Mouse (Mus musculus): ENCODE results near the gene Arhgap8.
A peak's percentile ranks its signal among the peaks of the same experiment; 100 is the strongest.
"Not testable (repeated sequence)": the region's sequence is repeated elsewhere in the genome, so short reads cannot be mapped to it uniquely, and the experiment has no call there.

Arhgap8 gene

GRCm38 (mm10) chr15:84697611-84698011 is 22.2 kb upstream of the Arhgap8 start:
- DNase-seq (ENCODE audit: low spot score in 2 of 2), result peak; percentile 41 to 63

- DNase-seq (ENCODE audit: low spot score in 2 of 2), result no peak
Observed at GRCm38 (mm10) chr15:84698189-84698588, 21.7 kb upstream of the Arhgap8 start.

- DNase-seq (ENCODE audit: low spot score in 2 of 2), result peak; percentile 58 to 74
Observed at GRCm38 (mm10) chr15:84700147-84700794, 19.6 kb upstream of the Arhgap8 start.

GRCm38 (mm10) chr15:84701947-84702346 is 17.9 kb upstream of the Arhgap8 start:
- peak in 1 of 2 experiments; percentile 34 for DNase-seq (ENCODE audit: low spot score in 2 of 2)

GRCm38 (mm10) chr15:84702391-84703345 is 17.2 kb upstream of the Arhgap8 start:
- DNase-seq (ENCODE audit: low spot score in 2 of 2), result no peak

GRCm38 (mm10) chr15:84703992-84704391 is 15.9 kb upstream of the Arhgap8 start:
- no peak for DNase-seq (ENCODE audit: low spot score in 2 of 2)

- no peak for DNase-seq (ENCODE audit: low spot score in 2 of 2)
Observed at GRCm38 (mm10) chr15:84705351-84705901, 14.4 kb upstream of the Arhgap8 start.

GRCm38 (mm10) chr15:84706983-84707619 is 12.8 kb upstream of the Arhgap8 start:
- DNase-seq (ENCODE audit: low spot score in 2 of 2), result no peak

GRCm38 (mm10) chr15:84712566-84713405 is 7.1 kb upstream of the Arhgap8 start:
- no peak for DNase-seq (ENCODE audit: low spot score in 2 of 2)

GRCm38 (mm10) chr15:84714730-84715129 is 5.1 kb upstream of the Arhgap8 start:
- DNase-seq (ENCODE audit: low spot score in 2 of 2), result peak; percentile 52 to 61

- DNase-seq (ENCODE audit: low spot score in 2 of 2), result no peak
Observed at GRCm38 (mm10) chr15:84715132-84715531, 4.7 kb upstream of the Arhgap8 start.

- DNase-seq (ENCODE audit: low spot score in 2 of 2), result not testable (repeated sequence)
Observed at GRCm38 (mm10) chr15:84717570-84718270, 2.1 kb upstream of the Arhgap8 start.

GRCm38 (mm10) chr15:84718785-84719184 is 1.1 kb upstream of the Arhgap8 start:
- DNase-seq (ENCODE audit: low spot score in 2 of 2), result no peak

- DNase-seq (ENCODE audit: low spot score in 2 of 2), result no peak
Observed at GRCm38 (mm10) chr15:84720291-84721204, 696 bp downstream of the Arhgap8 start.

- not testable (repeated sequence) for DNase-seq (ENCODE audit: low spot score in 2 of 2)
Observed at GRCm38 (mm10) chr15:84723656-84724055, 3.8 kb downstream of the Arhgap8 start.

- DNase-seq (ENCODE audit: low spot score in 2 of 2), result no peak
Observed at GRCm38 (mm10) chr15:84724199-84724598, 4.3 kb downstream of the Arhgap8 start.

- peak; percentile 40 to 83 for DNase-seq (ENCODE audit: low spot score in 2 of 2)
Observed at GRCm38 (mm10) chr15:84729685-84730084, 9.8 kb downstream of the Arhgap8 start.

- DNase-seq (ENCODE audit: low spot score in 2 of 2), result no peak
Observed at GRCm38 (mm10) chr15:84730893-84731292, 11.0 kb downstream of the Arhgap8 start.
